Mouse (Mus musculus) neural tube, embryonic 12.5 days (tissue): ENCODE results near the gene Hemgn. TPM values are rescaled to one million over a fixed set of nuclear protein-coding genes. Genes with fewer than 3 reads are reported as not detected.
A peak's percentile ranks its signal among the peaks of the same experiment; 100 is the strongest.

Experiments
- ATAC-seq: fragments of 200-750 bp; cut with Nextera tagmentation; 2 replicates; pipeline ENCODE4 v1.8.0; 2017; ENCODE audit warnings: low read depth, mild to moderate bottlenecking, moderate TSS enrichment, moderate library complexity; ENCODE audit not compliant: low FRiP score
- H3K27ac ChIP-seq: fragments of 300-500 bp; sonication (generic); 2 replicates; pipeline ENCODE4 v1.5.1; 2016
- H3K27me3 ChIP-seq: fragments of 300-500 bp; sonication (generic); replicated peaks from 2 replicates; pipeline ENCODE4 v1.6.1; 2016; ENCODE audit warnings: mild to moderate bottlenecking
- H3K36me3 ChIP-seq: fragments of 300-500 bp; sonication (generic); 2 replicates; pipeline ENCODE4 v1.6.1; 2016; ENCODE audit warnings: mild to moderate bottlenecking
- H3K4me1 ChIP-seq: fragments of 300-500 bp; sonication (generic); 2 replicates; pipeline ENCODE4 v1.6.1; 2016
- H3K4me2 ChIP-seq: fragments of 300-500 bp; sonication (generic); replicated peaks from 2 replicates; pipeline ENCODE4 v1.6.1; 2016; ENCODE audit warnings: mild to moderate bottlenecking
- H3K4me3 ChIP-seq: fragments of 300-500 bp; sonication (generic); 2 replicates; pipeline ENCODE4 v1.5.1; 2016
- H3K9ac ChIP-seq: fragments of 300-500 bp; sonication (generic); 2 replicates; pipeline ENCODE4 v1.6.1; 2016; ENCODE audit warnings: mild to moderate bottlenecking
- H3K9me3 ChIP-seq: fragments of 300-500 bp; sonication (generic); 2 replicates; pipeline ENCODE4 v1.6.1; 2016; ENCODE audit warnings: mild to moderate bottlenecking
- WGBS: fragments of 180-500 bp; shearing (Covaris S2); methylation state at CpG from one replicate; pipeline ENCODE4 v1.1.7; 2016; 5-methylcytosine and 5-hydroxymethylcytosine counted together
- polyA plus RNA-seq: library from polyadenylated mRNA; unstranded; fragments of >200 nt; fragmentation: Nextera tagmentation; extraction: Ambion mirVana; gene quantifications from 2 replicates; pipeline ENCODE4 v1.2.1, GENCODE M21; 2016

Gene Hemgn
- polyA plus RNA-seq: 2.3 and 3.5 TPM in 2 replicates

- Histone ChIP-seq H3K4me3 (no peak within 1 kb of the TSS), H3K9ac (no peak within 1 kb of the TSS), H3K36me3 (no peaks in the 10 kb centered on the region), H3K27ac (no peak within 1 kb of the TSS), H3K4me1 (no peaks in the 10 kb centered on the region), H3K4me2 (no peak within 1 kb of the TSS), H3K27me3 (no peaks in the 10 kb centered on the region), H3K9me3 (no peaks in the 10 kb centered on the region)
- 81% methylated on average over 7 of the region's 7 CpGs for WGBS
- no peak for ATAC-seq
These were observed at the start of gene Hemgn for GRCm38 (mm10) chr4:46413406-46413805. Gene Hemgn (minus strand): TSS chr4:46413506.

GRCm38 (mm10) chr4:46458411-46458810, 45.1 kb upstream of the Hemgn start:
- no peak overlapping the region for H3K4me3 ChIP-seq
- no peaks in the 10 kb centered on the region for H3K27me3 ChIP-seq
- no peak overlapping the region for H3K9ac ChIP-seq
- H3K9me3 ChIP-seq: no peaks in the 10 kb centered on the region
- no peak for ATAC-seq
- peaks cover 7% of the 10 kb centered on the region for H3K4me1 ChIP-seq
- peaks cover 26% of the 10 kb centered on the region for H3K36me3 ChIP-seq
- H3K4me2 ChIP-seq: no peak overlapping the region
- H3K27ac ChIP-seq: no peak overlapping the region
- 94% methylated on average over 2 of the region's 2 CpGs for WGBS

- peaks cover 15% of the 10 kb centered on the region for H3K4me1 ChIP-seq
- H3K9me3 ChIP-seq: no peaks in the 10 kb centered on the region
- no peaks in the 10 kb centered on the region for H3K27me3 ChIP-seq
- no peak overlapping the region for H3K9ac ChIP-seq
- peaks cover 18% of the 10 kb centered on the region for H3K36me3 ChIP-seq
- H3K27ac ChIP-seq: no peak overlapping the region
- ATAC-seq: no peak
- H3K4me3 ChIP-seq: no peak overlapping the region
- H3K4me2 ChIP-seq: no peak overlapping the region
- 94% methylated on average over 3 of the region's 3 CpGs for WGBS
These were observed 43.9 kb upstream of the Hemgn start for GRCm38 (mm10) chr4:46457186-46457585.

- no peak overlapping the region for H3K9ac ChIP-seq
- ATAC-seq: no peak
- no peak overlapping the region for H3K4me2 ChIP-seq
- H3K36me3 ChIP-seq: peaks cover 16% of the 10 kb centered on the region
- no peak overlapping the region for H3K4me3 ChIP-seq
- 91% methylated on average over 4 of the region's 4 CpGs for WGBS
- no peak overlapping the region for H3K27ac ChIP-seq
- no peaks in the 10 kb centered on the region for H3K27me3 ChIP-seq
- H3K4me1 ChIP-seq: peaks cover 15% of the 10 kb centered on the region
- H3K9me3 ChIP-seq: no peaks in the 10 kb centered on the region
These were observed 43.5 kb upstream of the Hemgn start for GRCm38 (mm10) chr4:46456762-46457161.

- 87% methylated on average over 5 of the region's 5 CpGs for WGBS
- Histone ChIP-seq H3K36me3 (no peaks in the 10 kb centered on the region), H3K9me3 (no peaks in the 10 kb centered on the region), H3K9ac (no peak overlapping the region), H3K27ac (no peak overlapping the region), H3K4me1 (peaks cover 20% of the 10 kb centered on the region), H3K4me2 (peak overlapping the region; percentile 88; the same call in 1 of the 2 replicates), H3K27me3 (no peaks in the 10 kb centered on the region), H3K4me3 (no peak overlapping the region)
- ATAC-seq: no peak
These were observed 41.0 kb upstream of the Hemgn start for GRCm38 (mm10) chr4:46454097-46454864.

- H3K4me2 ChIP-seq: peak overlapping the region; percentile 88
- ATAC-seq: no peak
- no peaks in the 10 kb centered on the region for H3K27me3 ChIP-seq
- H3K4me3 ChIP-seq: peak overlapping the region; percentile 93
- H3K9ac ChIP-seq: peak overlapping the region; percentile 97; the same call in 1 of the 2 replicates
- peaks cover 27% of the 10 kb centered on the region for H3K4me1 ChIP-seq
- no peak overlapping the region for H3K27ac ChIP-seq
- H3K9me3 ChIP-seq: no peaks in the 10 kb centered on the region
- H3K36me3 ChIP-seq: no peaks in the 10 kb centered on the region
- WGBS: 35% methylated on average over 13 of the region's 13 CpGs
These were observed 39.8 kb upstream of the Hemgn start for GRCm38 (mm10) chr4:46452855-46453719.

- peaks cover 27% of the 10 kb centered on the region for H3K4me1 ChIP-seq
- H3K4me3 ChIP-seq: peak overlapping the region; percentile 93
- peak overlapping the region; percentile 88 for H3K4me2 ChIP-seq
- peak overlapping the region; percentile 96 for H3K27ac ChIP-seq
- WGBS: under 1% methylated on average over 19 of the region's 19 CpGs
- H3K36me3 ChIP-seq: no peaks in the 10 kb centered on the region
- ATAC-seq: no peak
- H3K27me3 ChIP-seq: no peaks in the 10 kb centered on the region
- no peaks in the 10 kb centered on the region for H3K9me3 ChIP-seq
- H3K9ac ChIP-seq: peak overlapping the region; percentile 97
These were observed 39.2 kb upstream of the Hemgn start for GRCm38 (mm10) chr4:46452481-46452850.

- peak overlapping the region; percentile 97 for H3K9ac ChIP-seq
- H3K27ac ChIP-seq: peak overlapping the region; percentile 96
- WGBS: 0% methylated on average over 84 of the region's 111 CpGs
- H3K9me3 ChIP-seq: no peaks in the 10 kb centered on the region
- H3K4me2 ChIP-seq: peak overlapping the region; percentile 88
- no peaks in the 10 kb centered on the region for H3K36me3 ChIP-seq
- H3K4me1 ChIP-seq: peaks cover 27% of the 10 kb centered on the region
- H3K4me3 ChIP-seq: peak overlapping the region; percentile 93
- ATAC-seq: peak; percentile 25
- no peaks in the 10 kb centered on the region for H3K27me3 ChIP-seq
These were observed 38.6 kb upstream of the Hemgn start for GRCm38 (mm10) chr4:46451758-46452480.

- no peaks in the 10 kb centered on the region for H3K9me3 ChIP-seq
- H3K36me3 ChIP-seq: no peaks in the 10 kb centered on the region
- H3K4me3 ChIP-seq: peak overlapping the region; percentile 93
- no peaks in the 10 kb centered on the region for H3K27me3 ChIP-seq
- peaks cover 27% of the 10 kb centered on the region for H3K4me1 ChIP-seq
- ATAC-seq: peak; percentile 31
- H3K4me2 ChIP-seq: peak overlapping the region; percentile 88
- under 1% methylated on average over 58 of the region's 70 CpGs for WGBS
- peak overlapping the region; percentile 97 for H3K9ac ChIP-seq
- H3K27ac ChIP-seq: peak overlapping the region; percentile 96
These were observed 38.0 kb upstream of the Hemgn start for GRCm38 (mm10) chr4:46451240-46451757.

GRCm38 (mm10) chr4:46450519-46451131, 37.3 kb upstream of the Hemgn start, which contains the start of gene Anp32b:
Gene Anp32b (plus strand): TSS chr4:46450902.
- WGBS: under 1% methylated on average over 40 of the region's 66 CpGs
- Histone ChIP-seq H3K4me2 (peak within 1 kb of the TSS; percentile 88), H3K9me3 (no peaks in the 10 kb centered on the region), H3K4me3 (peak within 1 kb of the TSS; percentile 93), H3K9ac (peak within 1 kb of the TSS; percentile 97), H3K27ac (peak within 1 kb of the TSS; percentile 96), H3K27me3 (no peaks in the 10 kb centered on the region), H3K36me3 (no peaks in the 10 kb centered on the region), H3K4me1 (peaks cover 27% of the 10 kb centered on the region)
- peak; percentile 91 for ATAC-seq

- H3K36me3 ChIP-seq: no peaks in the 10 kb centered on the region
- WGBS: 28% methylated on average over 7 of the region's 7 CpGs
- H3K4me3 ChIP-seq: peak overlapping the region; percentile 93
- no peaks in the 10 kb centered on the region for H3K9me3 ChIP-seq
- H3K4me2 ChIP-seq: peak overlapping the region; percentile 88
- ATAC-seq: no peak
- 0 out of 2 replicates have a peak overlapping the region, but pooled peaks have one; percentile 26 for H3K27ac ChIP-seq
- H3K4me1 ChIP-seq: peaks cover 27% of the 10 kb centered on the region
- no peaks in the 10 kb centered on the region for H3K27me3 ChIP-seq
- peak overlapping the region; percentile 97 for H3K9ac ChIP-seq
These were observed 36.8 kb upstream of the Hemgn start for GRCm38 (mm10) chr4:46450020-46450518.
